Mouse (Mus musculus): ENCODE results near the gene Olfr1016.

The Olfr1016 gene

GRCm38 (mm10) chr2:85802444-85802843 lies at the start of gene Olfr1016:
Gene Olfr1016, minus strand, starts transcription at chr2:85802544.
- DNase-seq (ENCODE audit: low spot score in 2 of 2): no peak

- DNase-seq (ENCODE audit: low spot score in 2 of 2): no peak
These were observed 44.4 kb upstream of the Olfr1016 start, which contains the start of gene Olfr1020 for GRCm38 (mm10) chr2:85846730-85847129. Gene Olfr1020, plus strand, starts transcription at chr2:85847030.

GRCm38 (mm10) chr2:85845383-85845782 lies 43.0 kb upstream of the Olfr1016 start, which contains the start of gene Olfr1019:
Gene Olfr1019, minus strand, starts transcription at chr2:85845483.
- no peak for DNase-seq (ENCODE audit: low spot score in 2 of 2)

- no peak for DNase-seq (ENCODE audit: low spot score in 2 of 2)
These were observed 15.8 kb upstream of the Olfr1016 start, which contains the start of gene Olfr1018 for GRCm38 (mm10) chr2:85818179-85818578. Gene Olfr1018, plus strand, starts transcription at chr2:85818479.

- DNase-seq (ENCODE audit: low spot score in 2 of 2): no peak
These were observed 2.2 kb upstream of the Olfr1016 start for GRCm38 (mm10) chr2:85804501-85804900.

GRCm38 (mm10) chr2:85792331-85792730 lies 10.0 kb downstream of the Olfr1016 start:
- no peak for DNase-seq (ENCODE audit: low spot score in 2 of 2)

GRCm38 (mm10) chr2:85781717-85782116 lies 20.6 kb downstream of the Olfr1016 start, which contains the start of gene Olfr1015:
Gene Olfr1015, plus strand, starts transcription at chr2:85782017.
- DNase-seq (ENCODE audit: low spot score in 2 of 2): no peak

GRCm38 (mm10) chr2:85772413-85772812 lies 29.9 kb downstream of the Olfr1016 start, which contains the start of gene Olfr1014:
Gene Olfr1014, plus strand, starts transcription at chr2:85772713.
- DNase-seq (ENCODE audit: low spot score in 2 of 2): no peak

GRCm38 (mm10) chr2:85766798-85767197 lies 35.5 kb downstream of the Olfr1016 start, which contains the start of gene Olfr1013:
Gene Olfr1013, plus strand, starts transcription at chr2:85767098.
- DNase-seq (ENCODE audit: low spot score in 2 of 2): no peak

GRCm38 (mm10) chr2:85762666-85763065 lies 39.7 kb downstream of the Olfr1016 start, which contains the start of gene Olfr1012:
Gene Olfr1012, minus strand, starts transcription at chr2:85762766.
- no peak for DNase-seq (ENCODE audit: low spot score in 2 of 2)

GRCm38 (mm10) chr2:85753822-85754221 lies 48.5 kb downstream of the Olfr1016 start:
- DNase-seq (ENCODE audit: low spot score in 2 of 2): no peak

Measured in right cerebral cortex, postnatal 36 days (tissue).